Comparison of ENCODE assay signal across 27 mouse cellular contexts in genomic region chr11:51371926-51372325, GRCm38 (mm10).
"Had no signal": no experiment of that assay in that cellular context is flagged by ENCODE, and none has a peak within 500 bp of the region (broad histone marks: within the 10 kb centered on the region; RNA-seq: fewer than 3 reads in every experiment).

No protein-coding gene starts in this region.

- ATAC-seq: forebrain, embryonic 15.5 days; forebrain, postnatal 0 days; hindbrain, embryonic 16.5 days; inflammation-experienced regulatory T-cells, adult 6 months; intestine, embryonic 15.5 days; intestine, postnatal 0 days; liver, embryonic 12.5 days had no signal

- H3K36me3 ChIP-seq: forebrain, embryonic 15.5 days; heart, embryonic 13.5 days; heart, embryonic 15.5 days; hindbrain, embryonic 10.5 days; hindbrain, embryonic 12.5 days; intestine, embryonic 15.5 days; limb, embryonic 15.5 days; liver, embryonic 12.5 days had no signal

- H3K9me3 ChIP-seq: forebrain, embryonic 15.5 days; heart, embryonic 13.5 days; heart, embryonic 15.5 days; hindbrain, embryonic 10.5 days; hindbrain, embryonic 12.5 days; intestine, embryonic 15.5 days; limb, embryonic 15.5 days; liver, embryonic 12.5 days had no signal

- H3K9ac ChIP-seq: forebrain, embryonic 15.5 days; forebrain, postnatal 0 days; heart, embryonic 13.5 days; heart, embryonic 15.5 days; hindbrain, embryonic 12.5 days; hindbrain, embryonic 14.5 days; intestine, embryonic 15.5 days; limb, embryonic 15.5 days; liver, embryonic 12.5 days; liver, embryonic 14.5 days had no signal

- H3K27ac ChIP-seq: forebrain, embryonic 15.5 days; gastrocnemius, adult 2 months; heart, adult 2 months; heart, embryonic 13.5 days; heart, embryonic 15.5 days; hindbrain, embryonic 10.5 days; hindbrain, embryonic 12.5 days; hindbrain, embryonic 14.5 days; intestine, embryonic 15.5 days; layer of hippocampus, adult 2 months; left cerebral cortex, adult 2 months; limb, embryonic 15.5 days; liver, embryonic 12.5 days; liver, embryonic 14.5 days had no signal

- H3K27me3 ChIP-seq: forebrain, embryonic 15.5 days; heart, embryonic 15.5 days; hindbrain, embryonic 12.5 days; intestine, embryonic 15.5 days had no signal

- H3K4me3 ChIP-seq: forebrain, embryonic 15.5 days; gastrocnemius, adult 2 months; heart, adult 2 months; heart, embryonic 13.5 days; heart, embryonic 15.5 days; hindbrain, embryonic 10.5 days; hindbrain, embryonic 12.5 days; intestine, embryonic 15.5 days; layer of hippocampus, adult 2 months; left cerebral cortex, adult 2 months; limb, embryonic 15.5 days; liver, embryonic 12.5 days had no signal

- H3K4me2 ChIP-seq: forebrain, embryonic 15.5 days; heart, embryonic 11.5 days; heart, embryonic 13.5 days; heart, embryonic 15.5 days; hindbrain, embryonic 12.5 days; hindbrain, embryonic 14.5 days; intestine, embryonic 15.5 days; limb, embryonic 15.5 days; liver, embryonic 12.5 days had no signal

- DNase-seq: forebrain, postnatal 0 days; gastrocnemius, adult 2 months; gastrocnemius, postnatal 10 days; gastrocnemius, postnatal 25 days; heart, adult 2 months; heart, postnatal 4 days; kidney, adult 18-20 months; kidney, adult 8-10 months; kidney, postnatal 10 days; kidney, postnatal 25 days; kidney, postnatal 4 days had no signal

- H3K4me1 ChIP-seq: forebrain, embryonic 15.5 days; intestine, embryonic 15.5 days had no signal
